Mouse (Mus musculus) bone marrow, adult 2 months (tissue): Measurements from ENCODE around the gene Sbds.
"Not testable (repeated sequence)": the region's sequence is repeated elsewhere in the genome, so short reads cannot be mapped to it uniquely, and the experiment has no call there.

Source experiments
- CTCF ChIP-seq: fragments of 200-500 bp; IDR thresholded peaks from 2 replicates; pipeline ENCODE4 v1.5.1; 2011; ENCODE audit warnings: low read length, control low read depth; ENCODE audit not compliant: control insufficient read depth, insufficient read depth
- POLR2A ChIP-seq: fragments of 200-500 bp; IDR thresholded peaks from 2 replicates; pipeline ENCODE4 v1.6.1; 2011; ENCODE audit warnings: low read depth, mild to moderate bottlenecking, control low read depth, low read length, borderline replicate concordance; ENCODE audit not compliant: control insufficient read depth

GRCm38 (mm10) chr5:130255799-130256525 lies 632 bp upstream of the Sbds start:
- TF ChIP-seq POLR2A, CTCF: not testable (repeated sequence)
